Mouse (Mus musculus) lung, postnatal 14 days (tissue): ENCODE measurements at regions not wholly inside any gene's neighbourhood (a gene's known extent, or its start where the extent isn't known, plus 50 kb on each side); places are given as distances from the start of the nearest gene placed in this dataset.

Source experiments
- DNase-seq: peaks from one replicate; pipeline ENCODE4 v3.0.0; 2021

- no peak for DNase-seq
Measured at GRCm38 (mm10) chr5:43089941-43090340, 143.0 kb upstream of the Cpeb2 start.

DNA sequence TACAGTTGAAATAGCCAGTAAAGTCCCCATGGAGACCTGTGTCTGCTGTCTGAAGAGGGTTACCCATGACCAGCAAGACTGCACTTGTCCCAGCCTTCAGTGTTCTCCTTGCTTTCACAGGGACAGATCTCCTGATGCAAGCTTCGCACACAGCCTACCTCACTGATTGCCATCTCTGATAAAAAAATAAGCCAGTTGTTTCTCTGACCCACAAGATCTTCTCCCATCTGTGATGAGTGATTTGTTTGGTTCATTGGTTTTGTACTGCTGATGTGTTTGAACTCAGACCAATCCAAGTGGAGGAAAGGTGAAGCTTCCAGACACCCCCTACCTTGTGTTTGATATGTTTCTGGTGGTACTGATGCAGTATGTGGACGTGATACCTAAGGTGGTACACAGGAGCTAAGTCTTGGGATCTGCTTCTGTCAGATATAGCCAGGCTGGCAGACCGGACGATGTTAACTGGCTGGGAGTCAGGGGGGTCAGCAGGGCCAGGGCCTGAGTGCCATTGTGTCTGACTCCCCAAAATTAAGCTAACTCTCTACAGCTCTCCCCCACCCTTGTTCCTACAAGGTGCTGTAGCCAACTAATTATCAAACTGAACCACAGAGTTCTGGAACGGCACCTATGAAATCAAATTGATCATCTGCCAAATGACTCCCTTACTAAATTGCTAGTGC lies 139.2 kb upstream of the Cpeb2 start:
- DNase-seq = no peak

DNA sequence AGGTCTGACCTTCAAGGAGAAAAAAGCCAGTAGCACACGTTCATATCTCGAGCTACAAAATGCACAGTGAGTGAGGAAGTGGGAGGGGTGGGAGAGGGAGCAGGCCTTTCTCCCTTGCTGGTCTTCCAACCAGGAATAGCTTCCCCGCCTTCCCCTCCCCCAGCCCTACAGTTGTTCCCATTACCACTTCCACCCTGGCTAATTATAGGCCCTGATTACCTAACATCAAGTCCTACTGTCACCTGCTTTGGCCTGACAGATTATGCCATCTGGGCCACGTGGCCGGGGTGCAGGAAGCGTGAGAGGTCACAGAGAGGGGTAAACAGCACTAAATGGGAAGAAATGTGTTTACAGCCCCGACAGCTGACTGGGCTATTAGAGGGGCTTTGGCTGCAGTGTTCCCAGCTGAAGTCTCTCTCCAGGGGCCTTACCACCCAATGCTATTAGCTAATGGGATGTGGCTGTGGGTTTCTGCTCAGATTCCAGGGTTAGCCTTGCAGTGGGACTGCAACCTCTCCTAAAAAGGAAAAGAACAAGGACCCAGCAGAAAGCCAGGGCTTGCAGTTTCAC lies 138.6 kb upstream of the Cpeb2 start:
- DNase-seq = peak; percentile 23

GRCm38 (mm10) chr5:43102000-43102459 lies 130.9 kb upstream of the Cpeb2 start:
- no peak for DNase-seq

DNA sequence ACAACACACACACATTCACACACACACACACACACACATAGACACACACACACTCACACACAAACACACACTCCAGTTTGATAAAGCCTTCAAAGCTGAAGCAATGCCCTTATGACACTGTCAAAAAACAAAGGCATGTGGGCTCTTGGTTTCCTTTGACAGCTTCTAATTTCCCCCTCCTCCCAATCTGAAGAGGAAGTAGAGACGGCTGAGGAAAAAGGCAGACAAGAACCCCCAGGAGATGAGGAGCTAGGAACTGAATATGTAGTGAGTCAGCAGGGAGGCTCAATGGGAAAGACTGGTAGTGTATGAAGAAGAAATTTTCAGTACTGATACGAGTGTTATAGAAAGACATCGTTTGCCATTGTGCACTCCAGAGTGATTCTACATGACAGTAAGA lies 130.4 kb upstream of the Cpeb2 start:
- no peak for DNase-seq

DNA sequence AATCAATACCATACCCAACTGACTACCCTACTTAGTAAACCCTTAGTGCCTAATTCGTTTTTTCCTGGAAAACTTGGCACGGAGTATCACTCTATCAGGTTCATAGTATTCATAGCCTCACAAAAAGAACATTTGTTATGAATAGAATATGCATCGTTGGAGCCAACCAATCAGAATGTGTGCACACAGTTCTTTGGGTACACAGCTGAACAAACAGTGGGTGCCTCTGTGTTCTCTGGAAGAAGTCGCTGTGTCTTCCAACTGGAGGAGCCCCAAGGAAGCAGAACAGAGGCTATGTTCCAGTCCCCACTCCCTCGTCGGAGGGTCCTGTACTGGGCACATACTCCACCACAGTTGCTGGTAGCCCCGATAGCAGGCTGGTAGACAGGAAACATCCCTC lies 129.2 kb upstream of the Cpeb2 start:
- no peak for DNase-seq

DNA sequence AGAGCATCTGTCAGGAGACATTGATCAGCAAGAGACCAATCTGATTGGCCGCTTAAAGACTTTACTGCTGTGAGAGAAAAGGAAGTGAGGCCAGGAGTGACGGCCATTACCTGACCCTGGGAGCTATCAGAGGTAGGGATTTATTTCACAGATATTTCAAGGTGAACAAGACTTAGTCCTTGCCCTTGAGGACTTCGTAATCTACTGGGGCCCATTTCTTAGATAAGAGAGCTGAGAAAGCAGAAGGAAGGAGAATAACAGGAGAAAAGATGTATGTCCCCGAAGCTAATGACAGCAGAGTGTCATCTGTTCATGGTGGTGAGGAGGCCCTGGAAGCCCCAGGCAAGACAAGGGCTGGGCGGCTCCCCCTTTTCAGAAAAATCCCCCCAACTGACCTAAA lies 127.4 kb upstream of the Cpeb2 start:
- no peak for DNase-seq

GRCm38 (mm10) chr5:43107436-43108259 lies 125.3 kb upstream of the Cpeb2 start:
- DNase-seq = no peak

DNA sequence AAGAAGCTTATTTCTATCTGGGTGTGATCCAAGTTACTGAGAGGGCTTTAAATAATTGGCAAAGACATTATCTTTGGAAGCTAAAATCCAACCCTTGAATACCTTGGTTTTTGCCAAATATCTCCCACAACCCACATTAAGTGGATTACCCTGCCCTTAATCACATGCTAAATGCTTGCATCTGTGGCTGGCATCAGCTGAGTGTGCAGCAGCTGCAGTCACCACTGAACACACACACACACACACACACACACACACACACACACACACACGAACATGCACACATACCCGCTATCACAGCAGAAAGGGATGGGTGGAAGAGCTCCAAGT lies 124.7 kb upstream of the Cpeb2 start:
- no peak for DNase-seq

GRCm38 (mm10) chr5:43110122-43110521 lies 122.8 kb upstream of the Cpeb2 start:
- no peak for DNase-seq

DNA sequence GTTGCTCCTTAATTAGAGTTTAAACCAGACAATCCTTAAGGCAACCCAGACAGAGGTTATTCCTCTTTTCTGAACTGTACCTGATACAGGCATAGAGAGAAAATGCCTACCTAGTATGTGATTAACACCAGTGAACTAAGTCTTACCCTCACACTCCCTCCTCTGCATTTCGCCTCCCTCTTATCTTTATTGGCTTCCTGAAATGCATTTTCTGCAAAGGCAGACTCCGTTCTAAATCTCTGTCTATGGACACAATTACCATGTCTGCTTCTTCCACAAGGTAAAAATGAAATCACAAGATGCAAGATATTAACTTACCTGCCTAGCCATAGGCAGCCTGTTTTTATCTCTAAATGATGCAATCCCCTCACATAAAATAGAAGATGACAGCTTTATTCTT lies 121.2 kb upstream of the Cpeb2 start:
- DNase-seq = no peak

DNA sequence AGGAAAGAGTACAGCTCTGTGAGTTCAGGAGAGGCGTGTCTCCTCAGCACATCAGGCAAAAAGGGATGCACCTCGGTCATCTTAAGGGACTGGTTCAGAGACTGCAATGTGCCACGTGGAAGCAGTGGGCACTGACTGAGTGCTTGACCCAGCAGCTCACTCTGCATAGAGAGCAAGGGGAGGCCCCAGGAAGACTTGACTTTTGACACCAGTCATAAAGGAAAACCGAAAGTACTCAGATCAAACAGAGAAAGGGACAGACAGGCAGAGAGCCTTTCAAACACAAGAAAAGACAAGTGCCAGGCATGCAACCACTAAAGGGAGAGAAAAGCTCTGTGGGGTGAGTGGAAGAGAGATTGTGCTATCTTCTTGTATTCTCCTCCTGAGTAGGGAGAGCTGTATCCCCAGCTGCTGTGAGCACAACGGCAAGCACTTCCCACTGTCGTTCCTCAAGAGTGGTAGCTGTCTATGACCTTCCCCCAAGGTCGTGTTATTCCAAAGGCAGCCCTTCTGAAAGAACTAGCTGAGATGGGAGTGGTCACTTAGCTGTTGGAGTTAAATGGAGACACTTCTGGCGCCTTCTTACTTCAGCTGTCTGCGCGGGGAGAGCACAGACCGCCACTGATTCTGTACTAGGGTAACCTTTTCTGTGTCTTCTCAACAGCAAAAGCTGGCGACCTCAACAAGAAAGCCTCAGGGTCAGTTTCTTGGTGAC lies 119.4 kb upstream of the Cpeb2 start:
- DNase-seq = no peak

DNA sequence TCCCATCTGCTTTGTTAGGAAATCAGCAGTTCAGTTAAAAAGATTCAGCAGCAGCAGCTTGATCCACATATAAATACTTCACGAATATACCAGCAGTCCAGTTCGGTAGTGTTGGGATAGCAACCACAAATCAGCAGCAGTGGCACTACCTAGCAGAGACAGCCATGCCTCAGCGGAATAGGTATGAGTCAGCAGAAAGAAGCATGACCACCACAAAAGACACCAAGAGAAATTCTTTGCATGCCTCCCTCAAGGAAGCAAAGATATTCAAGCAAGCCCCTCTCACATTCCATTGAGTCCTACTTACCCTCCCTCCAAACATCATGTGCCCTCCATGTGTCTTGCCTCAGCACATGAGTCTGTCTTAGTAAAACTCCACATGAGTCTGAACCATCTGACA lies 117.5 kb upstream of the Cpeb2 start:
- no peak for DNase-seq

DNA sequence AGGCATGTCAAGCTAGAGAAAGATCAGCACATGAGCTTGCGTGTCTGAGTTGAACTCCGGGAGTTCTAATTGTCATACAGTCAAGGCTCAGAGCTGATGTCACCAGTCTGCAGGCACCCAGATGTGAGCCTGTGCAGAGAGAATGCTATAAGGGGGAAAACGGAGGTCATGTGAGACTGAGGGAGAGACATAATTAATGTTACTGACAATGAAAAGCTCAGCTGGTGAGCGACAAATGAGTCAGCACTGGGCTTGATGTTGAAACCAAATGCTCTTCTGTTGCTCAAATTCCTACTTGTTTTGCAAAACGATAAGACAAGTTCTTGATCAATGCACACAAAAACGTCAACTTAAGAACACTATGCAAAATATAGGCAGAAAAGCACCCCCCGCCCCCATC lies 116.1 kb upstream of the Cpeb2 start:
- no peak for DNase-seq

DNA sequence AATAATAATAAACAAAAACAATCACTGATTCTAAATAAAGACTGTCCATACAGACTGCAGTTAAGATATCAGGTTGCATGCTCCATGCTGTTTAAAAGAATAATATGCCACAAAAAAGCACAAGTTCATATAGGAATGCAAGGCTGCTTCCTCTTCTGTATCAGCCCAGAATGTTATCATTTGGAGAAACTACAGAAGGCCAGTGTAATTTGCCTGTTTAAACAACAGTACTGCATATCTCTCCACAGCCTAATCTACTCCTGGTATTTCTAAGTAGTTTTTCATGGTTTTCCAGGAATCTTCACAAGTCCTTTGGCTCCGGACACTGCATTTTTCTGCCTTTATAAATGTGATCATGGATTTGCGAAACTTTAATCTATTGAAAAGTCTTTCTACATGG lies 111.9 kb upstream of the Cpeb2 start:
- no peak for DNase-seq

DNA sequence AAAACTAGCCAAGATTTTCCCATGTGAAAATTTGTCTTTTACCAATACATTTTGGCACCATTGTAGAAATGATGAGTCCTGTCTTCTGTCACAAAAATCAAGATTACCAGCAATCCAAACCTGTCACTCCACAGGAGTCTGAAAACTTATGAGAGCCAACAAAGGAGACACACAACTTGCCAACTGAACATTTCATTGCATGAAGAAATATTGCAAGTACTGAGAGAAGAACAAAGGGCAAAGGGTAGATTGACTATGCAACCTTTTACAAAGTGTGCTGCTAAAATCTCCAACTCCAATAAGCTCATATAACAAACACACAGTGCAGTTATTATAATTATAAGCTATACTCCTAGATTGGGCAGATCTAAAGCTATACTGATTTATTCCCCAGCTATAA lies 108.7 kb upstream of the Cpeb2 start:
- DNase-seq = no peak

- no peak for DNase-seq
Measured at GRCm38 (mm10) chr5:43125774-43126536, 107.0 kb upstream of the Cpeb2 start.

DNA sequence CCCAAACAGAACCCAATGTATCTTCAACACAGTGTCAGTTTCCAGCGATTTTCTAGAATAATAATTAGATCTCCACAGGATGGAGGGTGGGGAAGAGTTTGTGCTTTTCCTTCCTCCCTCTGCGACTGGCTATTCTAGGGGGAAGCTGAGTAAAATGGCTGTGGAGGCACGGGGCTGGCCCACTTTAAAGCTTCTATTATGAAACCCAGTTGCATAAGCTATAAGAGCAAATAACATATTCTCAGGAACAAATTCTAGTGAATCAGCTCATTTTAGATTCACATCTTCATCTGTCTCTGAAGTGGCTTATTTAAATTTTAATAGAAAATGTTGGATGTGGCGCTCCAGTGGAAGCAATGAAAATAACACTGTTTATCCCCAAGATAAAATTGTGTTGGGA lies 102.6 kb upstream of the Cpeb2 start:
- DNase-seq = no peak

- DNase-seq = no peak
Measured at GRCm38 (mm10) chr5:43130901-43131557, 101.9 kb upstream of the Cpeb2 start.

- DNase-seq = no peak
Measured at GRCm38 (mm10) chr5:43133672-43134071, 99.3 kb upstream of the Cpeb2 start.

DNA sequence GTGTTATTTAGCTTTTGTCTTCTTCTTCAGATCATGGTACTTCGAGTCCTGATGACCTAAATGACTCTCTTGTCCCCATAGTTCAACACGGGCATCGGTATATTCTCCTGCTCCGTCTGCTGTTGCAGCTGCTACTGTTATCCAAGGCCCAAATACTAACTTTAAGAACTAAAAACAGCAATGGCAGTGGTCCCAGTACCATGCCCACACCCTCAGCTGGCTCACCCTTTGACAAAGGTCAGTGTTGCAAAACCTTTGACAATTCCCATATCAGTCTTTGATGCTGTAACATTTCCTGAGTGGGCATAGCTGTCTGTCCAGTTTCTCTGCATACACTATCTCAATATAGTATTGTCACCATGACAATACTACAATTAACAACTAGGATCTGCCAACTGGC lies 96.8 kb upstream of the Cpeb2 start:
- no peak for DNase-seq

DNA sequence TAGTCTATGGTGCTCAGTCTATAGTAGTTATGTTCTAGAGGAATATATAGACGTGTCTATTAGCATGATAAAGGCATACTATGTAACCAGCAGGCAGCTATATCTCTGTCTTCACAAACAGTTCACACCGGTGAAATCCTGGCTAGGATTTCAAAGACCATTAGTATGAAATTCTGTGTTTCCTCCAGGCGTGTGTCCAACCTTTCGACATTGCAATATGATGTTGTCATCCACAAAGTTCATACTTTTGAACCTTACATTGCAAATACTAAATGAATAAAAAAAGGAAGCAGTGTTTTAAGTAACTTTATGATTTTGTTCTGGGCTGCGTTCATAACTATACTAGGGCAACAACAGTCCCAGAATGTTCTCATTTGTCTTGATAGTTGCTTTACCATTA lies 95.2 kb upstream of the Cpeb2 start:
- no peak for DNase-seq
